Mouse (Mus musculus): ENCODE measurements around the gene Gnai3. TPM values are rescaled to one million over a fixed set of nuclear protein-coding genes. Genes with fewer than 3 reads are reported as not detected.

Gnai3 gene
- polyA plus RNA-seq, 1 experiment from 2014 or later = 49.1 TPM

- Histone ChIP-seq H3K9ac (replicated peaks) (no peak overlapping the region), H3K36me3 (replicated peaks; ENCODE audit: insufficient read depth, low read length) (no peaks in the 10 kb centered on the region), H3K4me2 (ENCODE audit: low read depth, low read length) (no peak overlapping the region), H3K9me3 (ENCODE audit: low read length) (no peaks in the 10 kb centered on the region), H3K4me1 (ENCODE audit: insufficient read depth) (no peaks in the 10 kb centered on the region), H3K27me3 (ENCODE audit: insufficient read depth, low read length) (no peaks in the 10 kb centered on the region), H3K27ac (ENCODE audit: low read depth) (no peak overlapping the region), H3K4me3 (ENCODE audit: low read depth, low read length) (no peak overlapping the region)
- TF ChIP-seq CTCF (IDR thresholded peaks at IDR 0.05; ENCODE audit: low read depth) (peak; percentile 31), EP300 (IDR thresholded peaks at IDR 0.05; ENCODE audit: low read depth) (no peak)
- ATAC-seq = no peak
- no peak for DNase-seq
- WGBS (ENCODE audit: insufficient replicate concordance) = 69% methylated on average over 7 of the region's 7 CpGs
Measured at GRCm38 (mm10) chr3:108178756-108179715, 33.1 kb upstream of the Gnai3 start.

GRCm38 (mm10) chr3:108174672-108175531, 29.0 kb upstream of the Gnai3 start:
- DNase-seq (no peak), ATAC-seq (no peak)
- no peak overlapping the region for H3K9ac ChIP-seq (replicated peaks)
- 46% methylated on average over 14 of the region's 14 CpGs for WGBS (ENCODE audit: insufficient replicate concordance)
- H3K9me3 ChIP-seq (ENCODE audit: low read length) = no peaks in the 10 kb centered on the region
- H3K4me1 ChIP-seq (ENCODE audit: insufficient read depth) = no peaks in the 10 kb centered on the region
- no peaks in the 10 kb centered on the region for H3K36me3 ChIP-seq (replicated peaks; ENCODE audit: insufficient read depth, low read length)
- H3K4me3 ChIP-seq (ENCODE audit: low read depth, low read length) = no peak overlapping the region
- H3K27ac ChIP-seq (ENCODE audit: low read depth) = no peak overlapping the region
- no peak overlapping the region for H3K4me2 ChIP-seq (ENCODE audit: low read depth, low read length)
- no peaks in the 10 kb centered on the region for H3K27me3 ChIP-seq (ENCODE audit: insufficient read depth, low read length)
- TF ChIP-seq EP300 (IDR thresholded peaks at IDR 0.05; ENCODE audit: low read depth) = no peak

- ATAC-seq = peak; percentile 40; the same call in 1 of the 2 replicates
- Histone ChIP-seq H3K9ac (replicated peaks) (no peak overlapping the region), H3K4me2 (ENCODE audit: low read depth, low read length) (no peak overlapping the region), H3K27ac (ENCODE audit: low read depth) (peak overlapping the region; percentile 39), H3K9me3 (ENCODE audit: low read length) (no peaks in the 10 kb centered on the region), H3K4me1 (ENCODE audit: insufficient read depth) (0 out of 2 replicates have a peak, but pooled peaks cover 2% of the 10 kb centered on the region), H3K4me3 (ENCODE audit: low read depth, low read length) (no peak overlapping the region), H3K27me3 (ENCODE audit: insufficient read depth, low read length) (no peaks in the 10 kb centered on the region; the same call in 1 of the 2 replicates), H3K36me3 (replicated peaks; ENCODE audit: insufficient read depth, low read length) (no peaks in the 10 kb centered on the region)
- DNase-seq = peak; percentile 58
- TF ChIP-seq CTCF (IDR thresholded peaks at IDR 0.05; ENCODE audit: low read depth) (no peak), EP300 (IDR thresholded peaks at IDR 0.05; ENCODE audit: low read depth) (no peak)
- 45% methylated on average over 3 of the region's 3 CpGs for WGBS (ENCODE audit: insufficient replicate concordance)
Measured at GRCm38 (mm10) chr3:108169199-108169598, 23.3 kb upstream of the Gnai3 start.

- no peak for DNase-seq
- Histone ChIP-seq H3K4me3 (ENCODE audit: low read depth, low read length) (no peak overlapping the region), H3K9ac (replicated peaks) (no peak overlapping the region), H3K4me1 (ENCODE audit: insufficient read depth) (0 out of 2 replicates have a peak, but pooled peaks cover 2% of the 10 kb centered on the region), H3K9me3 (ENCODE audit: low read length) (no peaks in the 10 kb centered on the region), H3K27me3 (ENCODE audit: insufficient read depth, low read length) (no peaks in the 10 kb centered on the region; the same call in 1 of the 2 replicates), H3K4me2 (ENCODE audit: low read depth, low read length) (no peak overlapping the region), H3K27ac (ENCODE audit: low read depth) (peak overlapping the region; percentile 49; the same call in 1 of the 2 replicates), H3K36me3 (replicated peaks; ENCODE audit: insufficient read depth, low read length) (no peaks in the 10 kb centered on the region)
- no peak for ATAC-seq
- TF ChIP-seq CTCF (IDR thresholded peaks at IDR 0.05; ENCODE audit: low read depth) (no peak), EP300 (IDR thresholded peaks at IDR 0.05; ENCODE audit: low read depth) (no peak)
- 57% methylated on average over 14 of the region's 14 CpGs for WGBS (ENCODE audit: insufficient replicate concordance)
Measured at GRCm38 (mm10) chr3:108167499-108167898, 21.6 kb upstream of the Gnai3 start.

- no peak overlapping the region for H3K4me3 ChIP-seq (ENCODE audit: low read depth, low read length)
- 0 out of 2 replicates have a peak, but pooled peaks cover 2% of the 10 kb centered on the region for H3K4me1 ChIP-seq (ENCODE audit: insufficient read depth)
- no peak overlapping the region for H3K4me2 ChIP-seq (ENCODE audit: low read depth, low read length)
- H3K36me3 ChIP-seq (replicated peaks; ENCODE audit: insufficient read depth, low read length) = no peaks in the 10 kb centered on the region
- ATAC-seq = peak; percentile 61
- H3K9me3 ChIP-seq (ENCODE audit: low read length) = no peaks in the 10 kb centered on the region
- TF ChIP-seq EP300 (IDR thresholded peaks at IDR 0.05; ENCODE audit: low read depth) (no peak), CTCF (IDR thresholded peaks at IDR 0.05; ENCODE audit: low read depth) (peak; percentile 53)
- H3K27ac ChIP-seq (ENCODE audit: low read depth) = peak overlapping the region; percentile 49; the same call in 1 of the 2 replicates
- DNase-seq = peak; percentile 61
- H3K9ac ChIP-seq (replicated peaks) = no peak overlapping the region
- H3K27me3 ChIP-seq (ENCODE audit: insufficient read depth, low read length) = no peaks in the 10 kb centered on the region; the same call in 1 of the 2 replicates
- WGBS (ENCODE audit: insufficient replicate concordance) = 31% methylated on average over 11 of the region's 11 CpGs
Measured at GRCm38 (mm10) chr3:108166486-108167211, 20.7 kb upstream of the Gnai3 start.
